Mouse (Mus musculus) liver, embryonic 14.5 days (tissue): ENCODE results near the gene Utp14b.

Experiments
- CTCF ChIP-seq: IDR thresholded peaks from 2 replicates; pipeline ENCODE4 v1.5.1; 2016; ENCODE audit warnings: antibody characterized with exemption, low read depth, control low read depth
- EP300 ChIP-seq: IDR thresholded peaks from 2 replicates; pipeline ENCODE4 v1.6.1; 2016; ENCODE audit warnings: antibody characterized with exemption, low read depth

GRCm38 (mm10) chr1:78657021-78657629, 713 bp upstream of the Utp14b start:
- TF ChIP-seq CTCF (no peak), EP300 (no peak)
